14 mouse cellular contexts compared by ENCODE assay signal in genomic region chr16:14308245-14309073, GRCm38 (mm10). TPM values are rescaled to one million over a fixed set of nuclear protein-coding genes. Genes with fewer than 3 reads are reported as not detected.
DNase-seq lines count a peak whose midpoint lies in the region; ATAC-seq lines count a peak whose summit lies in the region.
"Had no signal": no experiment of that assay in that cellular context is flagged by ENCODE, and none has a peak within 500 bp of the region (broad histone marks: within the 10 kb centered on the region; RNA-seq: fewer than 3 reads in every experiment).

No protein-coding gene starts in this region.

- H3K4me3 ChIP-seq in liver, embryonic 11.5 days (ENCODE audit: low read depth, low read length) = 0 out of 2 replicates have a peak overlapping the region, but pooled peaks have one; percentile 9
- no peak overlapping the region for H3K4me3 ChIP-seq in stomach, embryonic 16.5 days (replicated peaks; ENCODE audit: low read length)
- H3K4me3 ChIP-seq: forebrain, embryonic 13.5 days; limb, embryonic 13.5 days had no signal

- H3K9ac ChIP-seq in liver, embryonic 11.5 days (ENCODE audit: low read depth, low read length) = peak overlapping the region; percentile 23
- no peak overlapping the region for H3K9ac ChIP-seq in stomach, embryonic 16.5 days (ENCODE audit: low read length)
- H3K9ac ChIP-seq: forebrain, embryonic 13.5 days; limb, embryonic 13.5 days had no signal

- H3K4me2 ChIP-seq in liver, embryonic 11.5 days = peak overlapping the region; percentile 55
- H3K4me2 ChIP-seq in stomach, embryonic 16.5 days (ENCODE audit: low read depth, low read length) = no peak overlapping the region
- H3K4me2 ChIP-seq: forebrain, embryonic 13.5 days; limb, embryonic 13.5 days had no signal

- H3K27me3 ChIP-seq in liver, embryonic 11.5 days (replicated peaks; ENCODE audit: control insufficient read depth, insufficient read depth, low read length) = no peaks in the 10 kb centered on the region
- H3K27me3 ChIP-seq in stomach, embryonic 16.5 days (ENCODE audit: control insufficient read depth, insufficient read depth, low read length) = no peaks in the 10 kb centered on the region
- H3K27me3 ChIP-seq: forebrain, embryonic 13.5 days; limb, embryonic 13.5 days had no signal

- DNase-seq in spleen, adult 12 weeks (ENCODE audit: low spot score) = peak; percentile 21
- DNase-seq in spleen, postnatal 14 days (ENCODE audit: low spot score in 2 of 2) = no peak
- peak; percentile 79 for DNase-seq in c-Kit-positive CD71-positive TER-119-positive erythroid progenitor cells, embryonic 14.5 days (ENCODE audit: low spot score)
- DNase-seq in liver, embryonic 11.5 days (ENCODE audit: low spot score) = peak; percentile 38
- no peak for DNase-seq in kidney, adult 9 months
- DNase-seq in right cerebral cortex, adult 2 months (ENCODE audit: low spot score in 2 of 2) = no peak
- DNase-seq: adrenal gland, postnatal 36 days; cerebellum, adult 8-10 months; kidney, postnatal 14 days; lung, postnatal 4 days; retina, postnatal 1 day had no signal

- peaks cover 24% of the 10 kb centered on the region for H3K4me1 ChIP-seq in liver, embryonic 11.5 days (replicated peaks; ENCODE audit: control insufficient read depth, insufficient read depth, low read length)
- 0 out of 2 replicates have a peak, but pooled peaks cover 3% of the 10 kb centered on the region for H3K4me1 ChIP-seq in stomach, embryonic 16.5 days (ENCODE audit: control insufficient read depth, insufficient read depth, low read length)
- H3K4me1 ChIP-seq: forebrain, embryonic 13.5 days; limb, embryonic 13.5 days had no signal

- no peaks in the 10 kb centered on the region for H3K9me3 ChIP-seq in liver, embryonic 11.5 days (ENCODE audit: control insufficient read depth, low read length)
- H3K9me3 ChIP-seq in stomach, embryonic 16.5 days (replicated peaks; ENCODE audit: control insufficient read depth, low read length) = no peaks in the 10 kb centered on the region
- H3K9me3 ChIP-seq: forebrain, embryonic 13.5 days; limb, embryonic 13.5 days had no signal

- peaks cover 7% of the 10 kb centered on the region for H3K36me3 ChIP-seq in liver, embryonic 11.5 days (ENCODE audit: control insufficient read depth, insufficient read depth, low read length)
- H3K36me3 ChIP-seq in stomach, embryonic 16.5 days (ENCODE audit: control insufficient read depth, insufficient read depth, low read length) = peaks cover 8% of the 10 kb centered on the region; the same call in 1 of the 2 replicates

- WGBS in liver, embryonic 11.5 days = 54% methylated on average over 6 of the region's 6 CpGs
- 77% methylated on average over 6 of the region's 6 CpGs for WGBS in stomach, embryonic 16.5 days

- peak overlapping the region; percentile 91 for H3K27ac ChIP-seq in liver, embryonic 11.5 days (ENCODE audit: low read depth, low read length)
- H3K27ac ChIP-seq in stomach, embryonic 16.5 days (ENCODE audit: low read length) = no peak overlapping the region
- H3K27ac ChIP-seq: forebrain, embryonic 13.5 days; limb, embryonic 13.5 days had no signal

- ATAC-seq in liver, embryonic 11.5 days (replicated peaks; ENCODE audit: low FRiP score) = peak; percentile 90
- peak; percentile 30; the same call in 1 of the 2 replicates for ATAC-seq in stomach, embryonic 16.5 days (ENCODE audit: insufficient read depth, low FRiP score)
- ATAC-seq: forebrain, embryonic 13.5 days had no signal

RNA-seq across cellular contexts. Expression of gene Fopnl, which starts 8.7 kb away (rescaled TPM):
- 106 and 107 TPM in 2 replicates for polyA plus RNA-seq in liver, embryonic 11.5 days (2014; fragmentation: Nextera tagmentation; extraction: Ambion mirVana)
- 153 and 154 TPM in 2 replicates for polyA plus RNA-seq in stomach, embryonic 16.5 days (2015; fragmentation: Nextera tagmentation; extraction: Ambion mirVana)

RNA-seq across cellular contexts. Expression of gene Myh11, which starts 17.3 kb away (rescaled TPM):
- polyA plus RNA-seq in liver, embryonic 11.5 days (2014; fragmentation: Nextera tagmentation; extraction: Ambion mirVana) = 0.84 and 0.90 TPM in 2 replicates
- 294 and 300 TPM in 2 replicates for polyA plus RNA-seq in stomach, embryonic 16.5 days (2015; fragmentation: Nextera tagmentation; extraction: Ambion mirVana)

RNA-seq across cellular contexts. Expression of gene Abcc1, which starts 52.9 kb away (rescaled TPM):
- 9.8 and 10.0 TPM in 2 replicates for polyA plus RNA-seq in liver, embryonic 11.5 days (2014; fragmentation: Nextera tagmentation; extraction: Ambion mirVana)
- polyA plus RNA-seq in stomach, embryonic 16.5 days (2015; fragmentation: Nextera tagmentation; extraction: Ambion mirVana) = 13.6 and 14.3 TPM in 2 replicates

Comparison
In these comparisons a context has a peak if more than half of its experiments do, and no peak if none do; other contexts are left out.
1. DNase-seq: peak in spleen, adult 12 weeks (single experiment), c-Kit-positive CD71-positive TER-119-positive erythroid progenitor cells, embryonic 14.5 days (single experiment) and liver, embryonic 11.5 days (single experiment); none in spleen, postnatal 14 days (0 of 2), kidney, adult 9 months (single experiment) and right cerebral cortex, adult 2 months (0 of 2).
2. RNA of gene Myh11, which starts 17.3 kb away (polyA plus RNA-seq): 294 to 300 TPM in stomach, embryonic 16.5 days; 0.84 to 0.90 TPM in liver, embryonic 11.5 days; every median in the first group is over 100 times any median in the second.